ENCODE assay signal across 10 mouse cellular contexts in the genomic region with DNA sequence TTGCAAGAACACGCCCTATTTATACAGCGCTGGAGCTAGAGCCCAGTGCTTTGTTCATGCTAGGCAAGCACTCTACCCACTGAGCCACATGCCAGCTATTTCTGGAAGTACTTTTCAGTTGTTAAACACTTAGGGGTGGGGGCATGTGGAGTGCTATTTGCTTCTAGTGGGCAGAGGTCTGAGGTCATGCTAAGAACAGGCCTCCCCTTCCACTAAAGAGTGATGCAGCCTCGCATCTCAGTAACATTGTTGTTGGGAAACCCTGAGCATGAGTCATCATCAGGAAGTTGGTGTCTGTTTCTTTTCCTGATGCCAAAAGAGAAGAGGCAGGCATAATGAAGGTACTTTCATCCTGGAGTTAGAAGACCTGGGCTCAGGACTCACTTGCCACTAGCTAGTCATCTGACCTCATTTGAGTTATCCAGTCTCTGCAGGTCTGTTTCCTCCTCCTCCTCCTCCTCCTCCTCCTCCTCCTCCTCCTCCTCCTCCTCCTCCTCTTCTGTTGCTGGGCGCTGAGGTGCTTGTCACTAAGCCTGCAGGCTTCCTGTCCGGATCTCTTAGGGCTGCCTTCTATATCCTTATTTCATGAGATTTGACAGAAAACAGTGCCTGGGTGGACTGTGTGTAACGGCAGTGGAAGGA.
A peak's percentile ranks its signal among the peaks of the same experiment; 100 is the strongest.
DNase-seq lines count a peak whose midpoint lies in the region; ATAC-seq and TF ChIP-seq lines count a peak whose summit lies in the region.
"Had no signal": no experiment of that assay in that cellular context is flagged by ENCODE, and none has a peak within 500 bp of the region (broad histone marks: within the 10 kb centered on the region; RNA-seq: fewer than 3 reads in every experiment).

No protein-coding gene starts in this region.

- no peaks in the 10 kb centered on the region for H3K79me2 ChIP-seq in C2C12 (ENCODE audit: control insufficient read depth, insufficient read depth)

- no peak; the same call in 1 of the 2 replicates for ATAC-seq in heart, embryonic 15.5 days (replicated peaks; ENCODE audit: insufficient number of reproducible peaks, insufficient read depth, low FRiP score, low read depth)
- peak; percentile 31; the same call in 1 of the 2 replicates for ATAC-seq in lung, embryonic 15.5 days (ENCODE audit: borderline replicate concordance, extremely low read depth, low FRiP score, low TSS enrichment)

- H3K9ac ChIP-seq in heart, embryonic 15.5 days = no peak overlapping the region
- no peak overlapping the region for H3K9ac ChIP-seq in lung, embryonic 15.5 days
- H3K9ac ChIP-seq: embryonic facial prominence, embryonic 13.5 days; hindbrain, embryonic 15.5 days had no signal

- no peaks in the 10 kb centered on the region for H3K27me3 ChIP-seq in C2C12 (ENCODE audit: control insufficient read depth, insufficient read depth, insufficient read length)
- H3K27me3 ChIP-seq in heart, embryonic 15.5 days = no peaks in the 10 kb centered on the region
- H3K27me3 ChIP-seq in lung, embryonic 15.5 days = no peaks in the 10 kb centered on the region
- H3K27me3 ChIP-seq: embryonic facial prominence, embryonic 13.5 days; hindbrain, embryonic 15.5 days had no signal

- H3K4me2 ChIP-seq in heart, embryonic 15.5 days = no peak overlapping the region
- H3K4me2 ChIP-seq in lung, embryonic 15.5 days = no peak overlapping the region
- H3K4me2 ChIP-seq: embryonic facial prominence, embryonic 13.5 days; hindbrain, embryonic 15.5 days had no signal

- peak; percentile 50 for DNase-seq in 3134 (ENCODE audit: extremely low read depth, insufficient read length, low spot score)
- DNase-seq in urinary bladder, postnatal 4 days (ENCODE audit: low spot score in 2 of 2) = no peak
- no peak for DNase-seq in spleen, adult 18-20 months
- no peak for DNase-seq in urinary bladder, adult 2 months (ENCODE audit: low spot score)
- DNase-seq in ovary, postnatal 14 days (ENCODE audit: low spot score) = no peak

- no peak overlapping the region for H3K4me3 ChIP-seq in C2C12 (ENCODE audit: insufficient read depth, poor library complexity, severe bottlenecking)
- no peak overlapping the region for H3K4me3 ChIP-seq in heart, embryonic 15.5 days
- H3K4me3 ChIP-seq in lung, embryonic 15.5 days = no peak overlapping the region
- H3K4me3 ChIP-seq: embryonic facial prominence, embryonic 13.5 days; hindbrain, embryonic 15.5 days had no signal

- 53% methylated on average over 5 of the region's 6 CpGs for WGBS in heart, embryonic 15.5 days
- WGBS in lung, embryonic 15.5 days = 48% methylated on average over 4 of the region's 6 CpGs

- H3K27ac ChIP-seq in heart, embryonic 15.5 days = peak overlapping the region; percentile 84
- H3K27ac ChIP-seq in lung, embryonic 15.5 days = peak overlapping the region; percentile 92

- no peaks in the 10 kb centered on the region for H3K9me3 ChIP-seq in heart, embryonic 15.5 days (replicated peaks)
- no peaks in the 10 kb centered on the region for H3K9me3 ChIP-seq in lung, embryonic 15.5 days
- H3K9me3 ChIP-seq: embryonic facial prominence, embryonic 13.5 days; hindbrain, embryonic 15.5 days had no signal

- no peak overlapping the region for H3ac ChIP-seq in C2C12 (ENCODE audit: control insufficient read depth, insufficient read length, low read depth)

- no peak for TF ChIP-seq CTCF in C2C12 (IDR thresholded peaks at IDR 0.05; ENCODE audit: control insufficient read depth, insufficient read depth, insufficient read length)

- peaks cover 32% of the 10 kb centered on the region for H3K4me1 ChIP-seq in heart, embryonic 15.5 days (replicated peaks)
- peaks cover 29% of the 10 kb centered on the region for H3K4me1 ChIP-seq in lung, embryonic 15.5 days

- no peaks in the 10 kb centered on the region for H3K79me3 ChIP-seq in C2C12 (ENCODE audit: low read depth)

- no peaks in the 10 kb centered on the region for H3K36me3 ChIP-seq in C2C12 (ENCODE audit: control insufficient read depth, insufficient read depth)
- H3K36me3 ChIP-seq in heart, embryonic 15.5 days = no peaks in the 10 kb centered on the region
- H3K36me3 ChIP-seq in lung, embryonic 15.5 days = no peaks in the 10 kb centered on the region
- H3K36me3 ChIP-seq: embryonic facial prominence, embryonic 13.5 days; hindbrain, embryonic 15.5 days had no signal

TF ChIP-seq in C2C12, 6 proteins besides CTCF, POLR2A, EP300 and RAD21:
- TF ChIP-seq CEBPB (IDR thresholded peaks at IDR 0.05; ENCODE audit: low read depth) (peak; percentile 82), MYOG (IDR thresholded peaks at IDR 0.05; ENCODE audit: control insufficient read depth, extremely low read depth, insufficient read length) (no peak)
